Mouse (Mus musculus) cerebellum, adult 2 months (tissue): ENCODE measurements around the gene Supt6.

Experiments used
- CTCF ChIP-seq: fragments of 200-500 bp; IDR thresholded peaks from 2 replicates; pipeline ENCODE4 v1.5.1; 2011; ENCODE audit warnings: low read depth, mild to moderate bottlenecking, control low read depth, low read length, moderate library complexity, borderline replicate concordance; ENCODE audit not compliant: insufficient read depth
- POLR2A ChIP-seq: fragments of 200-500 bp; IDR thresholded peaks from 2 replicates; pipeline ENCODE4 v1.6.1; 2011; ENCODE audit warnings: low read length, control low read depth, borderline replicate concordance; ENCODE audit not compliant: insufficient read depth

DNA sequence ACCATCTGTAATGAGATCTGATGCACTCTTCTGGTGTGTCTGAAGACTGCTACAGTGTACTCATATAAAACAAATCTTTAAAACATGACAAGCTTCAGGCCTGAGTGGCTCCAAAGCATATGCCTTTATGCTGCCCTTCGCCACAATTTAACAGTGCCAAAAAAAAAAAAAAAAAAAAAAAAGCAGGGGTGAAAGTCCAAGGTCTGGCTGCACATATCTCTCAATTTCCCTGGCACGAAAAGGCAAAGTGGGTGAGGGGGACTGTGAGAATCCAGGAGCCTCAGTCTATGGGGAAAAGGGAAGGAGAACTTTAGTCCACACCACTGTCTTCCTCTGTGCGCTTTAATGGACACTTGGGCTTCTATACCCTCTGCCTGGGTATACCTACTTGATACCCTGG is 43.4 kb downstream of the Supt6 start:
- no peak for TF ChIP-seq CTCF
- TF ChIP-seq POLR2A = no peak
